Mouse (Mus musculus) testis, postnatal 14 days (tissue): ENCODE measurements at regions not wholly inside any gene's neighbourhood (a gene's known extent, or its start where the extent isn't known, plus 50 kb on each side); places are given as distances from the start of the nearest gene placed in this dataset.
A peak's percentile ranks its signal among the peaks of the same experiment; 100 is the strongest.

Experiments used
- DNase-seq: peaks from one replicate; pipeline ENCODE4 v3.0.0; 2021; ENCODE audit warnings: low spot score

GRCm38 (mm10) chr3:60698189-60698588 is 225.6 kb downstream of the Mbnl1 start:
- no peak for DNase-seq

GRCm38 (mm10) chr3:60707139-60707538 is 234.5 kb downstream of the Mbnl1 start:
- no peak for DNase-seq

GRCm38 (mm10) chr3:60712896-60713295 is 240.3 kb downstream of the Mbnl1 start:
- DNase-seq, result no peak

GRCm38 (mm10) chr3:60720322-60720721 is 247.7 kb downstream of the Mbnl1 start:
- no peak for DNase-seq

- DNase-seq, result no peak
Observed at GRCm38 (mm10) chr3:60731331-60731730, 258.7 kb downstream of the Mbnl1 start.

GRCm38 (mm10) chr3:60740543-60741294 is 261.9 kb upstream of the P2ry1 start:
- peak; percentile 11 for DNase-seq

GRCm38 (mm10) chr3:60741379-60741778 is 261.2 kb upstream of the P2ry1 start:
- DNase-seq, result no peak

- no peak for DNase-seq
Observed at GRCm38 (mm10) chr3:60742232-60742631, 260.4 kb upstream of the P2ry1 start.

GRCm38 (mm10) chr3:60745075-60745474 is 257.5 kb upstream of the P2ry1 start:
- DNase-seq, result no peak

- DNase-seq, result no peak
Observed at GRCm38 (mm10) chr3:60758568-60758967, 244.0 kb upstream of the P2ry1 start.

GRCm38 (mm10) chr3:60759046-60759445 is 243.5 kb upstream of the P2ry1 start:
- DNase-seq, result no peak

- no peak for DNase-seq
Observed at GRCm38 (mm10) chr3:60762874-60763273, 239.7 kb upstream of the P2ry1 start.

GRCm38 (mm10) chr3:60765079-60765478 is 237.5 kb upstream of the P2ry1 start:
- no peak for DNase-seq

- DNase-seq, result no peak
Observed at GRCm38 (mm10) chr3:60768996-60769395, 233.6 kb upstream of the P2ry1 start.

GRCm38 (mm10) chr3:60771866-60772265 is 230.7 kb upstream of the P2ry1 start:
- no peak for DNase-seq

- no peak for DNase-seq
Observed at GRCm38 (mm10) chr3:60773383-60773782, 229.2 kb upstream of the P2ry1 start.

- DNase-seq, result no peak
Observed at GRCm38 (mm10) chr3:60785137-60785875, 217.3 kb upstream of the P2ry1 start.

GRCm38 (mm10) chr3:60787989-60788388 is 214.6 kb upstream of the P2ry1 start:
- no peak for DNase-seq

- no peak for DNase-seq
Observed at GRCm38 (mm10) chr3:60789441-60789840, 213.2 kb upstream of the P2ry1 start.

- peak; percentile 15 for DNase-seq
Observed at GRCm38 (mm10) chr3:60792166-60792565, 210.4 kb upstream of the P2ry1 start.

- no peak for DNase-seq
Observed at GRCm38 (mm10) chr3:60796207-60796606, 206.4 kb upstream of the P2ry1 start.

GRCm38 (mm10) chr3:60797808-60798207 is 204.8 kb upstream of the P2ry1 start:
- no peak for DNase-seq

- DNase-seq, result peak; percentile 7
Observed at GRCm38 (mm10) chr3:60798461-60798860, 204.1 kb upstream of the P2ry1 start.
